Mouse (Mus musculus) embryonic facial prominence, embryonic 10.5 days (tissue): ENCODE measurements around the gene Syngr4. TPM values are rescaled to one million over a fixed set of nuclear protein-coding genes. Genes with fewer than 3 reads are reported as not detected.
"Not testable (repeated sequence)": the region's sequence is repeated elsewhere in the genome, so short reads cannot be mapped to it uniquely, and the experiment has no call there.

Experiments used
- DNase-seq: peaks from one replicate; pipeline ENCODE4 v3.0.0-alpha.2; 2017; ENCODE audit warnings: low spot score
- H3K27ac ChIP-seq: fragments of 300-500 bp; sonication (generic); replicated peaks from 2 replicates; pipeline ENCODE4 v1.5.1; 2016; ENCODE audit warnings: mild to moderate bottlenecking
- H3K27me3 ChIP-seq: fragments of 300-500 bp; sonication (generic); replicated peaks from 2 replicates; pipeline ENCODE4 v1.6.1; 2016; ENCODE audit warnings: low read depth, mild to moderate bottlenecking; ENCODE audit not compliant: poor library complexity, severe bottlenecking
- H3K36me3 ChIP-seq: fragments of 300-500 bp; sonication (generic); replicated peaks from 2 replicates; pipeline ENCODE4 v1.6.1; 2016; ENCODE audit warnings: mild to moderate bottlenecking, moderate library complexity
- H3K4me1 ChIP-seq: fragments of 300-500 bp; sonication (generic); 2 replicates; pipeline ENCODE4 v1.6.1; 2016
- H3K4me3 ChIP-seq: fragments of 300-500 bp; sonication (generic); 2 replicates; pipeline ENCODE4 v1.5.1; 2016; ENCODE audit warnings: mild to moderate bottlenecking, moderate library complexity
- H3K9me3 ChIP-seq: fragments of 300-500 bp; sonication (generic); 2 replicates; pipeline ENCODE4 v1.6.1; 2016; ENCODE audit warnings: mild to moderate bottlenecking
- WGBS: fragments of 180-500 bp; shearing (Covaris S2); methylation state at CpG from one replicate; pipeline ENCODE4 v1.1.7; 2016; 5-methylcytosine and 5-hydroxymethylcytosine counted together
- polyA plus RNA-seq: library from polyadenylated mRNA; unstranded; fragments of >200 nt; fragmentation: Nextera tagmentation; extraction: Ambion mirVana; gene quantifications from 2 replicates; pipeline ENCODE4 v1.2.1, GENCODE M21; 2016

The Syngr4 gene
- polyA plus RNA-seq, 1 experiment from 2014 or later, result 1.3 TPM

DNA sequence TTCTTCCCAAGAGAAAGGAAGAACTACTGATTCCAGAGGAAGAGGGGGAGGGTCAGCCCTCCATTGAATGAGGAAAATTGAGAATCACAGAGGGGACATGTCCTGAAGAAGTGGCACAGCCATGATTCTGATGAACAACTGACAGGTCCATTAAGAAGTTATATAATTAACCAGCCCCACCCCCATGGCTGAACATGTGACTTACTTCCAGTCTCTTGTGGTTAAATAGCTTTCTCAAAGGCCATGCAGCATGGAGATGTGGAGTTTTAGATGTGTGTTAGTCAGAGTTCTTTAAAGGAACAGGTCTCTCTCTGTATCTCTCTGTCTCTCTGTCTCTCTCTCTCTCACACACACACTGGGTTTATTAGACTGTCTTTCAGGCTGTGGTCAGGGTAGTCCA is 11.9 kb upstream of the Syngr4 start:
- Histone ChIP-seq H3K36me3 (peaks cover 35% of the 10 kb centered on the region), H3K27ac (no peak overlapping the region), H3K4me1 (no peaks in the 10 kb centered on the region), H3K9me3 (peaks cover 8% of the 10 kb centered on the region; the same call in 1 of the 2 replicates), H3K4me3 (no peak overlapping the region), H3K27me3 (no peaks in the 10 kb centered on the region)
- DNase-seq, result no peak

DNA sequence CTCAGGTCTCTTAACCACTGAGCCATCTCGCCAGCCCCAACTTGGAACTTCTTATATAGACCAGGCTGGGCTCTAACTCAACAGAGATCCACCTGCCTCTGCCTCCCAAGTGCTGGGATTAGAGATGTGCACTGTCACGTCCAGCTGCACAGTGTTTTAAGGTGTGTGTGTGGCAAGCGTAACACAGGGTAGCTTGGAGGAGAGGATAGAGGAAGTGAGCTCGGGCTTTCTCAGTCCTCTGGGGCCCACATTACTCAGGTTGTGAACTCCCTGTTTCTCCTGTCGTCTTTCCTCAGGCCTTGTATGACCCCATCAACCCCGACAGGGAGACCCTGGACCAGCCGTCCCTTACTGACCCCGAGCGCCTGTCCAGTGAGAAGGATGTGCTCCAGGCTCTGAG is 10.1 kb upstream of the Syngr4 start:
- no peaks in the 10 kb centered on the region for H3K4me1 ChIP-seq
- peaks cover 8% of the 10 kb centered on the region; the same call in 1 of the 2 replicates for H3K9me3 ChIP-seq
- no peak overlapping the region for H3K27ac ChIP-seq
- H3K4me3 ChIP-seq, result no peak overlapping the region
- no peak for DNase-seq
- H3K27me3 ChIP-seq, result no peaks in the 10 kb centered on the region
- 88% methylated on average over 9 of the region's 9 CpGs for WGBS
- peaks cover 30% of the 10 kb centered on the region for H3K36me3 ChIP-seq

DNA sequence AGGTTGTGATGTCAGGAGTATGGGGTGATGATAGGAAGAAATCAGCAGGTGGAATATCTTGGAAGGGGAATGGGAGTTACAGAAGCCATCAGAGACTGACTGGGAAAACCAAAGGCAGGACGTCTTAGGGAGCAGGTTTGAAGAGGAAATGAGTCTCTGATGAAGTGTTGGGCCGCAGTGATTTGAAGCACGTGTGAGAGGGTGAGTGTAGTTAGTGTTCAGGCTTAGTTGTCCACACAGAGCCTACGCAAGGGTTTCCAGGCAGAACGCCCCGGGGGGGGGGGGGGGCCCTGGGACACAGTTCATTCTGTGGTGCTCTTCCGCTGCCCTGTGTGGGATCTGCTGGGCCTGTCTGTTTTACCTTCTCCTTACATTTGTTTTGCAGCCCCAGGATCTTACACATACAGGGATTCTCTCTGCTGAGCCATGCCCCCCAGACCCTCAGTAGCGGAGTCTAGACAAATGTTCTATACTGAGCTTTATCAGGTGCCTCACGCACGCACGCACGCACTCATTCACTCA is 6.0 kb upstream of the Syngr4 start:
- H3K4me3 ChIP-seq, result no peak overlapping the region
- peaks cover 9% of the 10 kb centered on the region for H3K4me1 ChIP-seq
- no peaks in the 10 kb centered on the region; the same call in 1 of the 2 replicates for H3K36me3 ChIP-seq
- H3K9me3 ChIP-seq, result peaks cover 2% of the 10 kb centered on the region; the same call in 1 of the 2 replicates
- WGBS, result 81% methylated on average over 12 of the region's 12 CpGs
- peak; percentile 35 for DNase-seq
- no peak overlapping the region for H3K27ac ChIP-seq
- H3K27me3 ChIP-seq, result no peaks in the 10 kb centered on the region

DNA sequence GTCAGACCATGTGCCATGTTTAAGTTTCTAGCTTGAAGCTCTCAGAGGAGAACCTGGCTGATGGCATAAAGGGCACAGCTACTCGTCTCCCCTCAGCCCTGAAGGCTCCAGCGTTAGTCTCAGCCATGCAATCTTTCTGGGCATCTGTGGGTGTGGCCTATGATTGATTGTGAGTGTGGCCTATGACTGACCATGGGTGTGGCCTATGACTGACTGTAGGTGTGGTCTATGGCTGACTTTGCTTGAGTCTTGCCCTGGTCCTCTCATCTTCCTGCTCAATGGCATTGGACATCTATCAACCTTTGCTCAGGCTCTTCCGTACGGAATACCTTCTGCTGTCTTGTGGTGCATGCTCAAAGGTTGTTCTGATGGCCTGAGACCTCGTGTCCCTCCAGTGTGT is 5.0 kb upstream of the Syngr4 start:
- Histone ChIP-seq H3K27me3 (no peaks in the 10 kb centered on the region), H3K9me3 (peaks cover 2% of the 10 kb centered on the region; the same call in 1 of the 2 replicates), H3K36me3 (no peaks in the 10 kb centered on the region), H3K27ac (no peak overlapping the region), H3K4me1 (peaks cover 14% of the 10 kb centered on the region), H3K4me3 (no peak overlapping the region)
- DNase-seq, result no peak
- 61% methylated on average over 5 of the region's 5 CpGs for WGBS

DNA sequence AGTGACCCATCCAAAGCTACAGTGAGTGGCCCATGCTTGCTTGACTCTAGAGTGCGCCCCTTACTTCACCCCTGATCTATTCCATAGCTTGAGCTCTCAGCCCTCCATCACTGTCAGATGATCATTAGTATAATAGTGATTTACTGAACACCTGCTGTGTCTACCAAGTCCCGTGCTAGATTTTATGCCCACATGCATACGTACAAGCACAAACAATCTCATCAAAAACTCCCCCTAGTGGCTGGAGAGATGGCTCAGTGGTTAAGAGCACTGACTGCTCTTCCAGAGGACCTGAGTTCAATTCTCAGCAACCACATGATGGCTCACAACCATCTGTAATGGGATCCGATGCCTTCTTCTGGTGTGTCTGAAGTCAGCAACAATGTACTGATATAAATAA is 1.6 kb upstream of the Syngr4 start:
- H3K4me1 ChIP-seq, result peaks cover 20% of the 10 kb centered on the region
- H3K9me3 ChIP-seq, H3K27ac ChIP-seq, H3K27me3 ChIP-seq, H3K36me3 ChIP-seq, DNase-seq: not testable (repeated sequence)
- WGBS, result 68% methylated on average over 4 of the region's 4 CpGs
- peak overlapping the region; percentile 67 for H3K4me3 ChIP-seq

DNA sequence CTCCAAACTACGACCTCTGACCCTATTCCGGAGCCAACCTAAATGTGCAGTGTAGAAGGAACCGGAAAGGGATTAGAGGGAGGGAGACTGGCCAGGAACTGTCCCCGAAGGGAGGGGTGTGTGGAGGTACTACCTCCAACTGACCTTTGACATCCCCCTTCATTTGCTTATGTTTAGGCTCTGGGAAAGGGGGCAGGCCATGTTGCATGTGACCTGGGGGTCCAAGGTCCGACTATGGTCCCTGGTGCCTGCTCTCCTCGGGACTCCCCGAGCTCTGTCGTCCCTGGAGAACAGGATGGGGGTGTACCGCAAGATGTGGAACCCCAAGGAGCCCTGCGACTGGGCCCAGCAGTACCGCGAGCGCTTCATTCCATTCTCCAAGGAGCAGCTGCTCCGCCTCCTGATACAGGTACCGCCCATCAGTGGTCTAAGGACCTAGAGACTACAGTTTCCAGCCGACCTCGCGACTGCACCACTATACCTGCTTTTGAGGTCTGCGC is 794 bp upstream of the Syngr4 start:
- peak overlapping the region; percentile 92 for H3K27ac ChIP-seq
- under 1% methylated on average over 19 of the region's 19 CpGs for WGBS
- H3K27me3 ChIP-seq, result peaks cover 9% of the 10 kb centered on the region
- H3K4me1 ChIP-seq, result peaks cover 23% of the 10 kb centered on the region
- peak overlapping the region; percentile 67 for H3K4me3 ChIP-seq
- DNase-seq, result peak; percentile 61
- H3K36me3 ChIP-seq, result no peaks in the 10 kb centered on the region
- no peaks in the 10 kb centered on the region for H3K9me3 ChIP-seq

DNA sequence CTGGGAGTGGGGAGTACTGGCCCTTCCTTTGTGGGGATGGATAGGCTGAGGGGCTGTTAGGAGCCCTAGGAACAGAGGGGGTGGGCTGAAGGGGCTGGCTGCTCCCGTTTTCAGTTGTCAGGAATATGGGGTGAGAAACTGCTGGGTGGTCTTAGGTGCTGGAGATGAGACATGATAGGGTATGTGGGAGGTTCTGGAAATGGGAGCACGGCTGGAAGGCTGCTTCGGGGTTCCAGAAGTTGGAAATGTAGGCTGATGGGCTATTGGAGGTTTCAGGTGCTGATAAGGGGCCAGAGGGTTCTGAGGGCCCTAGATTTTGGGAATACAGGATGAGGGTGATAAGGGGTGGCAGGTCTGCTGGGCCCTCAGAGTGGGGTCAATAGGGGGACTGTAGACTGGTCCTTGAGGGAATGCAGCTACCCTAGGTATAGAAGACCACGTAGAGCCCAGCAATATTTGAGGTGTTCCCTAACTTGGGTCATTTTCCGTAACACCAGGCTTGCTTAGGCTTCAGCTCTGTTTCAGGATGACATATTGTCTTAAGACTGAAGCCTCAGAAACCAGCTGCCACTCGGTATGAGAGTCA is 490 bp downstream of the Syngr4 start:
- peaks cover 32% of the 10 kb centered on the region for H3K4me1 ChIP-seq
- peaks cover 9% of the 10 kb centered on the region for H3K27me3 ChIP-seq
- 74% methylated on average over 6 of the region's 6 CpGs for WGBS
- DNase-seq, result no peak
- H3K27ac ChIP-seq, result peak overlapping the region; percentile 81
- no peaks in the 10 kb centered on the region for H3K36me3 ChIP-seq
- H3K9me3 ChIP-seq, result no peaks in the 10 kb centered on the region
- H3K4me3 ChIP-seq, result peak overlapping the region; percentile 67

DNA sequence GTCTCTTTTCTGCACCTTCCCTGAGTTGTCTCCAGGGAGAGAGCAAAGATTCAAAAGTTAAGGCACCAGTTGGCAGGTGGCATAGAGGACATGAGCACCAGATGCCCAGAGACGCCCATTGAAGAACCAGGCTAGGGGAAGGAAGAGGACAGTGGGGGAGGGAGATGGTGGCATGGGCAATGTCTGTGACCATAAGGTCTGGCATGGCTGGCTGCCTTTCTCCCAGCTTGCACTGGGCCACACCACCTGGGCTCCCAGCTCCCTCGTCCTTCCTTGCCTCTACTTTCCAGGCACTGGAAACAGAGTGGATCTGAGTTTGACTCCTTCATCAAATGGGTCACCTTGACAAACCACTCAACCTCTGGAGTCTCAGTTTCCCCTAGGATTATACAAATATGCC is 3.9 kb downstream of the Syngr4 start:
- H3K27me3 ChIP-seq, result peaks cover 9% of the 10 kb centered on the region
- no peak for DNase-seq
- H3K9me3 ChIP-seq, result no peaks in the 10 kb centered on the region
- WGBS, result 81% methylated on average over 2 of the region's 2 CpGs
- H3K4me1 ChIP-seq, result peaks cover 28% of the 10 kb centered on the region
- H3K36me3 ChIP-seq, result no peaks in the 10 kb centered on the region
- H3K27ac ChIP-seq, result no peak overlapping the region
- no peak overlapping the region for H3K4me3 ChIP-seq

DNA sequence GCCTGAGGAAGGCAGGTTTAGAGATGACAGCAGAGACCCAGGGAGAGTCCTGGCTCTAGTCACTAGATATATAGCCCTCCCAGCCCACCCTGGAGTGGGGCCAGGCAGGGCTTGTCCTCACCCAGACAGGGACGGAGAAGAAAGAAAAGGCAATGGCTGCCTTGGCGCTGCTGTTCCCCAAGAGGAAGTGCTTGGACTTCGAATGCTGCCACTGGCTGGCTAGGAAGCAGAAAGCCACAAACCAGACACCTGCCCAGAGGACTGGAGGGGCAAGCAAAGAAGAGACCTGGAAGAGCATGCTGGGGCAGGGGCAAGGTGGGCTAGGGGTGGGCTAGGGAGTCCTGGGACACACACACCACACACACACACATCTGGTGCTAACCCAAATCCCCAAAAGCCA is 9.3 kb downstream of the Syngr4 start:
- Histone ChIP-seq H3K27ac (no peak overlapping the region), H3K4me3 (no peak overlapping the region), H3K9me3 (no peaks in the 10 kb centered on the region), H3K36me3 (peaks cover 42% of the 10 kb centered on the region), H3K4me1 (peaks cover 13% of the 10 kb centered on the region; the same call in 1 of the 2 replicates), H3K27me3 (no peaks in the 10 kb centered on the region)
- 58% methylated on average over 3 of the region's 3 CpGs for WGBS
- no peak for DNase-seq

DNA sequence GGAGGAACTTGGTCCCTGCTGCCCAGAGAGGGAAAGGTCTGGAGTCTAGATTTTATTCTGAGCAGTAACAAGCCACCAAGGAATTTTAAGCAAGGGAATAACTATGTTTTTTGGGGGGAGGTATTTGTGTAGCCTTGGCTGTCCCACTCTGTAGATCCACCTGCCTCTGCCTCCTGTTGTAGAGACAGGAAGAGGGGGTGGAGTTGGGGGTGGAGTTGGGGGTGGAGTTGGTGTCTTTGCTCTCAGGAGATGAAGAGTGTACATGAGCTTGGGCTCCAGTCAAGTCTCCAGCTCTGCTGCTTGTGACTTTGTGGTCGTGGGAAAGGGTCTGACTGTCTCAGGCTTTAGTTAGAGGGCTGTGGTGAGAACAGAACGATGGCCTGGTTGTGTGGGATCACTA is 15.5 kb downstream of the Syngr4 start:
- Histone ChIP-seq H3K27me3 (no peaks in the 10 kb centered on the region), H3K9me3 (peaks cover 3% of the 10 kb centered on the region; the same call in 1 of the 2 replicates), H3K36me3 (peaks cover 99% of the 10 kb centered on the region), H3K4me3 (no peak overlapping the region), H3K4me1 (no peaks in the 10 kb centered on the region), H3K27ac (no peak overlapping the region)
- no peak for DNase-seq
- 86% methylated on average over 2 of the region's 2 CpGs for WGBS

DNA sequence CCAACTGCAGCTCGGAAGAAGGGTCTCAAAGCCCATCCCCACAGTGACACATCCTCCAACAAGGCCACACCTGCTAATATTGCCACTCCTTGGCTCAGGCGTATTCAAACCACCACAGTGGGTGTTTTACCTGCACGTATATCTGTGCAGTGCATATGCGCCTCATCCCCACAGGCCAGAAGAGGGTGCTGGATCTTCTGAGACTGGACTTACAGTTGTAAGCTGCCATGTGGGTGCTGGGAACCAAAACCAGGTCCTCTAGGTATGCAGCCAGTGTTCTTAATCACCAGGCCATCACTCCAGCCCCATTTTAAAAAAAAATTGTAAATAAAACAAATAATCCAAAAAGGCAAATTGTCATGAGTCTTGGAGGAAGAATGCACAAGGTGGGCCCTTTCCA is 16.0 kb downstream of the Syngr4 start:
- WGBS, result 94% methylated on average over 4 of the region's 4 CpGs
- peaks cover 99% of the 10 kb centered on the region for H3K36me3 ChIP-seq

DNA sequence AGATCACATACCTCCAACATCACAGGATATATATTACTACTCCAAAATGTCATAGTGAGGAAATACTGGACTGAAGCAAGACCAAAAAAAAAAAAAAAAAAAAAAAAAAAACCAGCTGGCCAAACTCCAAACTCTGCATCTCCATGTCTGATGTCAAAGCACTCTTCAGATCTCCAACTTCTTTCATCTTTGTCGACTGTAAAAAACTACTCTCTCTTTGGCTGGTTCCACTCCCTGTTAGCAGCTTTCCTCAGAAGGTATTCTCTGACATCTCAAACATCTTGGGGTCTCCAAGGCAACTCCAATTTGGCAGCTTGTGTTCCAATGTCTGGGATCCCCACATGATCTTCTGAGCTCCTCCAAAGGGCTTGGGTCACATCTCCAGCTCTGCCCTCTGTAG is 18.2 kb downstream of the Syngr4 start, which contains the start of gene Grin2d:
Gene Grin2d (minus strand): TSS at position 101 of the 400 bp plus-strand sequence.
- not testable (repeated sequence) for H3K27me3 ChIP-seq, H3K27ac ChIP-seq, H3K9me3 ChIP-seq, DNase-seq, H3K4me3 ChIP-seq
- peaks cover 93% of the 10 kb centered on the region for H3K36me3 ChIP-seq
- 90% methylated on average over 1 of the region's 1 CpGs for WGBS
- H3K4me1 ChIP-seq, result peaks cover 19% of the 10 kb centered on the region

More for the DNA sequence above, 16.0 kb downstream of the Syngr4 start:
- H3K27ac ChIP-seq, result no peak overlapping the region
- no peaks in the 10 kb centered on the region for H3K4me1 ChIP-seq
- no peak for DNase-seq
- H3K4me3 ChIP-seq, result no peak overlapping the region
- no peaks in the 10 kb centered on the region for H3K27me3 ChIP-seq
- peaks cover 3% of the 10 kb centered on the region; the same call in 1 of the 2 replicates for H3K9me3 ChIP-seq

DNA sequence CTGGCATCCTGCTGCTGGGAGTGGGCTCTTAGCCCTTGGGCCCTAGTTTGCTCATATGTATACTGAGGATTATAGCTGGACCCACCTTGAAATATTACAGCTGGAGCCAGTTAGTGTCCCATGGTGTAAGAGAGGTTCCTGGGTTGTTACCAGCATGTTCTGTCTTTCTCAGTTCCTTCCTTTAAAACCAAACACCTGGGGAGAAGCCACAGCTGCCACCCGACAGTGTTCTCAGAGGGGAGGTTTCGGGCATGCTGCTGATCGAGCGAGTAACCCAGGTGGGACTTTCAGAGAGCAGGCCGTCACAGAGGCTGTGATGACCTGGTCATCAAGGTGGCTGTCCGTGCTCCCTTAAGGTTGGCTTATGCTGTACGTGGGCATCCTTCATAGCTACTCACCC is 19.6 kb downstream of the Syngr4 start:
- Histone ChIP-seq H3K9me3 (peaks cover 3% of the 10 kb centered on the region; the same call in 1 of the 2 replicates), H3K27me3 (peaks cover 5% of the 10 kb centered on the region), H3K36me3 (peaks cover 79% of the 10 kb centered on the region), H3K4me1 (peaks cover 24% of the 10 kb centered on the region), H3K4me3 (no peak overlapping the region), H3K27ac (no peak overlapping the region)
- 93% methylated on average over 7 of the region's 7 CpGs for WGBS
- DNase-seq, result no peak
